Comparison of ENCODE assay signal across 11 mouse cellular contexts in the genomic region with DNA sequence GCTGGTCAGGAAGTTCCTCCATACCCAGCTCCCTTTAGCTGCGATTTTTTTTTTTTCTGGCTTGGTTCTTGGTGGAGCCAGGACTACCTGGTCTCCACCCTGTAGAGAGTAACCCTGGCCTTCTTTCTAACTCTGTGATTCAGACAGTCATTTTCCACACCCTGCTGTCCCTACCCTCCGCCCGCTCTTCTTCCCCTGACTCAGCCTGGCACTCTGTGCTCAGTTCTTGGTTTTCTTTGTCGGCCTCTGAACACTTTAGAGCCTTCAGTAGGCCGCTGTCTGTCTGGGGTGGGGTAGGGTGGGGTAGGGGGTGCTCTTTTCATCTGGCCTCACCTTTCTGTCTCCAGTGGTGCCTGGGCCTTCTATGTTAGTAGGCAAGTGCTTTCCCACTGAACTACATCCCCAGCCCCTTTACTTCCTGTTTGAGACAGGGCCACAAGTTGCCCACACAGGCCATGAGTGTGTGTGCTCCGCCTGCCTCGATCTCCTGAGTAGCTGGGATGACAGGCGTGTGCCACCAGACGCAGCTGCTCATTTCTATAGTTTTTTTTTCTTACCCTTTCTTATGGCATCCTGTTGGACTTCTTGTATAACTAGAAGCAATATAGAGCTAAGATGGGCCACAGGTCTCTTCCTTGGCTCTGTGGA. TPM values are rescaled to one million over a fixed set of nuclear protein-coding genes. Genes with fewer than 3 reads are reported as not detected.
DNase-seq lines count a peak whose midpoint lies in the region; ATAC-seq and TF ChIP-seq lines count a peak whose summit lies in the region.
"Had no signal": no experiment of that assay in that cellular context is flagged by ENCODE, and none has a peak within 500 bp of the region (broad histone marks: within the 10 kb centered on the region; RNA-seq: fewer than 3 reads in every experiment).

No protein-coding gene starts in this region.

- no peak for DNase-seq in hindbrain, postnatal 0 days (ENCODE audit: low spot score)
- DNase-seq in hindbrain, embryonic 14.5 days (ENCODE audit: low spot score): no peak
- peak; percentile 11 to 15 for DNase-seq in CD8-positive naive resting alpha-beta T cell, adult 2 months (ENCODE audit: low read depth in 2 of 2, low spot score in 2 of 2)
- no peak for DNase-seq in MN1 (ENCODE audit: low spot score)
- no peak for DNase-seq in right cerebral cortex, adult 2 months (ENCODE audit: low spot score in 2 of 2)
- DNase-seq in embryo, embryonic 11 days: no peak

- no peak for TF ChIP-seq CTCF in hindbrain, postnatal 0 days (IDR thresholded peaks at IDR 0.05; ENCODE audit: low read depth)
- TF ChIP-seq CTCF in embryonic fibroblast, embryonic 13.5 days (IDR thresholded peaks at IDR 0.05; ENCODE audit: borderline replicate concordance, insufficient read depth, low read length): no peak

- no peak for ATAC-seq in hindbrain, postnatal 0 days
- ATAC-seq in hindbrain, embryonic 14.5 days (ENCODE audit: low FRiP score): no peak

- H3K27me3 ChIP-seq in hindbrain, postnatal 0 days (ENCODE audit: insufficient read depth, low read length): no peaks in the 10 kb centered on the region
- H3K27me3 ChIP-seq in hindbrain, embryonic 14.5 days (ENCODE audit: control insufficient read depth, insufficient read depth, low read length): no peaks in the 10 kb centered on the region
- no peaks in the 10 kb centered on the region for H3K27me3 ChIP-seq in myocyte (ENCODE audit: control insufficient read depth, insufficient read depth, insufficient read length)

- H3K4me1 ChIP-seq in hindbrain, postnatal 0 days (ENCODE audit: insufficient read depth, low read length): no peaks in the 10 kb centered on the region; the same call in 1 of the 2 replicates
- peaks cover 25% of the 10 kb centered on the region for H3K4me1 ChIP-seq in hindbrain, embryonic 14.5 days (replicated peaks; ENCODE audit: control insufficient read depth, insufficient read depth, low read length)
- H3K4me1 ChIP-seq in embryonic fibroblast, embryonic 13.5 days (ENCODE audit: control insufficient read depth, insufficient read depth, low read length): peaks cover 39% of the 10 kb centered on the region

- no peaks in the 10 kb centered on the region for H3K36me3 ChIP-seq in hindbrain, postnatal 0 days (ENCODE audit: insufficient read depth, low read length)
- H3K36me3 ChIP-seq in hindbrain, embryonic 14.5 days (replicated peaks; ENCODE audit: control insufficient read depth, insufficient read depth): no peaks in the 10 kb centered on the region
- H3K36me3 ChIP-seq in myocyte (ENCODE audit: control insufficient read depth, insufficient read depth): no peaks in the 10 kb centered on the region

- H3K4me3 ChIP-seq in hindbrain, postnatal 0 days (ENCODE audit: low read length): no peak overlapping the region
- H3K4me3 ChIP-seq in hindbrain, embryonic 14.5 days (replicated peaks; ENCODE audit: low read length): no peak overlapping the region
- no peak overlapping the region for H3K4me3 ChIP-seq in embryonic fibroblast, embryonic 13.5 days (ENCODE audit: insufficient read depth, low read length)
- H3K4me3 ChIP-seq in myocyte: no peak overlapping the region

- no peak for TF ChIP-seq POLR2A in embryonic fibroblast, embryonic 13.5 days (IDR thresholded peaks at IDR 0.05; ENCODE audit: low read depth, low read length)
- TF ChIP-seq POLR2A in myocyte (IDR thresholded peaks at IDR 0.05; ENCODE audit: insufficient read length, low read depth): no peak

- no peak overlapping the region for H3K4me2 ChIP-seq in hindbrain, postnatal 0 days (ENCODE audit: low read depth, low read length)
- H3K4me2 ChIP-seq in hindbrain, embryonic 14.5 days (replicated peaks): no peak overlapping the region
- peak overlapping the region; percentile 71 for H3K4me2 ChIP-seq in myocyte (ENCODE audit: low read depth)

- H3ac ChIP-seq in myocyte (ENCODE audit: control insufficient read depth, insufficient read length): no peak overlapping the region

- 80% methylated on average over 9 of the region's 9 CpGs for WGBS in hindbrain, postnatal 0 days
- WGBS in hindbrain, embryonic 14.5 days: 86% methylated on average over 9 of the region's 9 CpGs

- H3K9ac ChIP-seq in hindbrain, postnatal 0 days (replicated peaks; ENCODE audit: low read length): no peak overlapping the region; the same call in 1 of the 2 replicates
- H3K9ac ChIP-seq in hindbrain, embryonic 14.5 days: no peak overlapping the region

- 0 out of 2 replicates have a peak overlapping the region, but pooled peaks have one; percentile 11 for H3K27ac ChIP-seq in hindbrain, postnatal 0 days
- no peak overlapping the region for H3K27ac ChIP-seq in hindbrain, embryonic 14.5 days
- H3K27ac ChIP-seq in embryonic fibroblast, embryonic 13.5 days (ENCODE audit: insufficient read depth, low read length): peak overlapping the region; percentile 46; the same call in 1 of the 2 replicates

- peaks cover 61% of the 10 kb centered on the region for H3K79me2 ChIP-seq in myocyte (ENCODE audit: control insufficient read depth, insufficient read depth)

- H3K9me3 ChIP-seq in hindbrain, postnatal 0 days (ENCODE audit: low read length): no peaks in the 10 kb centered on the region
- H3K9me3 ChIP-seq in hindbrain, embryonic 14.5 days (ENCODE audit: control insufficient read depth, low read length): no peaks in the 10 kb centered on the region

TF ChIP-seq in myocyte, 11 proteins besides CTCF, POLR2A, EP300 and RAD21:
- no peak for TF ChIP-seq MYOG (IDR thresholded peaks at IDR 0.05; ENCODE audit: control insufficient read depth in 1 of 3, insufficient read depth in 1 of 3, insufficient read length in 2 of 3, low read depth in 2 of 3)
- no peak for TF ChIP-seq SRF (IDR thresholded peaks at IDR 0.05; ENCODE audit: control insufficient read depth, insufficient read length, low read depth)
- no peak for TF ChIP-seq REST (IDR thresholded peaks at IDR 0.05; ENCODE audit: insufficient read depth, insufficient read length)
- peak in 2 of 3 experiments; percentile 8 to 40 for TF ChIP-seq MYOD1 (IDR thresholded peaks at IDR 0.05; ENCODE audit: control insufficient read depth in 1 of 3, insufficient read length in 2 of 3, low read depth in 2 of 3)
- TF ChIP-seq MAX (IDR thresholded peaks at IDR 0.05; ENCODE audit: low read depth): no peak
TF ChIP-seq in myocyte: peak in this region for 1.

RNA-seq across cellular contexts. Expression of gene Mink1, which starts 17.2 kb away (rescaled TPM):
- 56.6 and 73.3 TPM in 2 replicates for total RNA-seq in hindbrain, postnatal 0 days (2014; rRNA removed)
- polyA plus RNA-seq in hindbrain, postnatal 0 days (2015; fragmentation: Nextera tagmentation; extraction: Ambion mirVana): 13.6 and 15.2 TPM in 2 replicates
- 19.5 and 21.5 TPM in 2 replicates for polyA plus RNA-seq in hindbrain, embryonic 14.5 days (2014; fragmentation: Nextera tagmentation; extraction: Ambion mirVana)
- polyA plus RNA-seq in embryonic fibroblast, embryonic 13.5 days (2011; ENCODE audit: insufficient read length, low read depth, missing spikeins): 36.2 and 37.0 TPM in 2 replicates
- polyA plus RNA-seq in myocyte (2012; fragmentation: generic; extraction: Trizol): 34.4 TPM

RNA-seq across cellular contexts. Expression of gene 4930544D05Rik, which starts 35.8 kb away (rescaled TPM):
- not detected in 2 replicates for total RNA-seq in hindbrain, postnatal 0 days (2014; rRNA removed)
- polyA plus RNA-seq in hindbrain, postnatal 0 days (2015; fragmentation: Nextera tagmentation; extraction: Ambion mirVana): not detected in 2 replicates
- not detected in 2 replicates for polyA plus RNA-seq in hindbrain, embryonic 14.5 days (2014; fragmentation: Nextera tagmentation; extraction: Ambion mirVana)
- not detected in 2 replicates for polyA plus RNA-seq in embryonic fibroblast, embryonic 13.5 days (2011; ENCODE audit: insufficient read length, low read depth, missing spikeins)
- 0.10 TPM for polyA plus RNA-seq in myocyte (2012; fragmentation: generic; extraction: Trizol)
- total RNA-seq: heart, postnatal 25 days; neutrophil, adult 5-6 weeks had no signal
- polyA plus RNA-seq: limb, embryonic 14.5 days had no signal

RNA-seq across cellular contexts. Expression of gene Chrne, which starts 39.2 kb away (rescaled TPM):
- 4.5 TPM in 1 of 2 replicates, not detected in the other for total RNA-seq in hindbrain, postnatal 0 days (2014; rRNA removed)
- 0.42 and 0.59 TPM in 2 replicates for polyA plus RNA-seq in hindbrain, postnatal 0 days (2015; fragmentation: Nextera tagmentation; extraction: Ambion mirVana)
- polyA plus RNA-seq in hindbrain, embryonic 14.5 days (2014; fragmentation: Nextera tagmentation; extraction: Ambion mirVana): not detected in 2 replicates
- not detected in 2 replicates for polyA plus RNA-seq in embryonic fibroblast, embryonic 13.5 days (2011; ENCODE audit: insufficient read length, low read depth, missing spikeins)
- polyA plus RNA-seq in myocyte (2012; fragmentation: generic; extraction: Trizol): 5.3 TPM
- total RNA-seq: heart, postnatal 25 days had no signal

RNA-seq across cellular contexts. Expression of gene Pld2, which starts 40.0 kb away (rescaled TPM):
- total RNA-seq in hindbrain, postnatal 0 days (2014; rRNA removed): 46.0 and 64.3 TPM in 2 replicates
- 17.7 and 19.1 TPM in 2 replicates for polyA plus RNA-seq in hindbrain, postnatal 0 days (2015; fragmentation: Nextera tagmentation; extraction: Ambion mirVana)
- polyA plus RNA-seq in hindbrain, embryonic 14.5 days (2014; fragmentation: Nextera tagmentation; extraction: Ambion mirVana): 14.2 and 16.4 TPM in 2 replicates
- 19.7 and 23.3 TPM in 2 replicates for polyA plus RNA-seq in embryonic fibroblast, embryonic 13.5 days (2011; ENCODE audit: insufficient read length, low read depth, missing spikeins)
- 10.2 TPM for polyA plus RNA-seq in myocyte (2012; fragmentation: generic; extraction: Trizol)

RNA-seq across cellular contexts. Expression of gene Gm40193, which starts 47.1 kb away (rescaled TPM):
- not detected in 2 replicates for total RNA-seq in hindbrain, postnatal 0 days (2014; rRNA removed)
- not detected in 2 replicates for polyA plus RNA-seq in hindbrain, postnatal 0 days (2015; fragmentation: Nextera tagmentation; extraction: Ambion mirVana)
- not detected in 2 replicates for polyA plus RNA-seq in hindbrain, embryonic 14.5 days (2014; fragmentation: Nextera tagmentation; extraction: Ambion mirVana)
- not detected in 2 replicates for polyA plus RNA-seq in embryonic fibroblast, embryonic 13.5 days (2011; ENCODE audit: insufficient read length, low read depth, missing spikeins)
- not detected for polyA plus RNA-seq in myocyte (2012; fragmentation: generic; extraction: Trizol)
- total RNA-seq: heart, postnatal 25 days; neutrophil, adult 5-6 weeks had no signal

Comparison
In these comparisons a context has a peak if more than half of its experiments do, and no peak if none do; other contexts are left out.
1. DNase-seq: peak in CD8-positive naive resting alpha-beta T cell, adult 2 months (2 of 2); none in hindbrain, postnatal 0 days (single experiment), hindbrain, embryonic 14.5 days (single experiment), MN1 (single experiment), right cerebral cortex, adult 2 months (0 of 2) and embryo, embryonic 11 days (single experiment).